Mouse (Mus musculus): ENCODE results near the gene Ncln. TPM values are rescaled to one million over a fixed set of nuclear protein-coding genes. Genes with fewer than 3 reads are reported as not detected.

Ncln gene
- polyA plus RNA-seq, 1 experiment from 2014 or later: 55.7 TPM

GRCm38 (mm10) chr10:81519227-81519977 lies 23.2 kb upstream of the Ncln start:
- H3K36me3 ChIP-seq (ENCODE audit: control insufficient read depth, insufficient read depth): no peaks in the 10 kb centered on the region
- H3K4me3 ChIP-seq (ENCODE audit: low read length): no peak overlapping the region
- no peaks in the 10 kb centered on the region for H3K9me3 ChIP-seq (replicated peaks; ENCODE audit: control insufficient read depth, low read length)
- H3K4me1 ChIP-seq (ENCODE audit: control insufficient read depth, insufficient read depth, low read length): no peaks in the 10 kb centered on the region
- no peak for ATAC-seq (replicated peaks; ENCODE audit: extremely low read depth, insufficient read depth, low FRiP score)
- H3K4me2 ChIP-seq (ENCODE audit: low read depth, low read length): no peak overlapping the region
- 62% methylated on average over 6 of the region's 6 CpGs for WGBS
- H3K27ac ChIP-seq (ENCODE audit: low read length): no peak overlapping the region
- no peaks in the 10 kb centered on the region for H3K27me3 ChIP-seq (ENCODE audit: control insufficient read depth, insufficient read depth, low read length)
- no peak overlapping the region for H3K9ac ChIP-seq (ENCODE audit: low read length)

DNA sequence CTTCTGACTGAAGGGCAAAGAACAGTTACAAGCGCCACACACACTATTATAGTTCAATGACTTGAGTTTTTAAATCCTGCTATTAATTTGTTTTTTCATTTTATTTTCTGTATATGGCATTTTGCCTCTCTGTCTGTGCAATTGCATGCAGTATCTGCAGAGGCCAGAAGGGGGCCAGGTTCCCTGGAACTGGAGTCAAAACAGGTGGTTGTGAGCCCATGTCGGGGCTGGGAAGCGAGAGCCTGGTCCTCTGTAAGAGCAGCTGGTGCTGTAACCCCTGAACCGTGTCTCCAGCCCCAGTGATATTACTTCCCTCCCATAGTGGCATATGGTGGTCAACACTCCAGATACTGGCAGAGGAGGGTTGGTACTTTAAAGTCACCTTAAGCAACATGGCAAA lies 22.4 kb upstream of the Ncln start:
- H3K27ac ChIP-seq (ENCODE audit: low read length): no peak overlapping the region
- no peaks in the 10 kb centered on the region for H3K36me3 ChIP-seq (ENCODE audit: control insufficient read depth, insufficient read depth)
- no peaks in the 10 kb centered on the region for H3K4me1 ChIP-seq (ENCODE audit: control insufficient read depth, insufficient read depth, low read length)
- H3K27me3 ChIP-seq (ENCODE audit: control insufficient read depth, insufficient read depth, low read length): no peaks in the 10 kb centered on the region
- no peak overlapping the region for H3K9ac ChIP-seq (ENCODE audit: low read length)
- ATAC-seq (replicated peaks; ENCODE audit: extremely low read depth, insufficient read depth, low FRiP score): no peak
- WGBS: 15% methylated on average over 4 of the region's 4 CpGs
- no peak overlapping the region for H3K4me2 ChIP-seq (ENCODE audit: low read depth, low read length)
- H3K4me3 ChIP-seq (ENCODE audit: low read length): no peak overlapping the region
- 0 out of 2 replicates have a peak, but pooled peaks cover 4% of the 10 kb centered on the region for H3K9me3 ChIP-seq (replicated peaks; ENCODE audit: control insufficient read depth, low read length)

- Histone ChIP-seq H3K27me3 (ENCODE audit: control insufficient read depth, insufficient read depth, low read length) (peaks cover 3% of the 10 kb centered on the region), H3K4me1 (ENCODE audit: control insufficient read depth, insufficient read depth, low read length) (no peaks in the 10 kb centered on the region), H3K4me2 (ENCODE audit: low read depth, low read length) (no peak overlapping the region), H3K9me3 (replicated peaks; ENCODE audit: control insufficient read depth, low read length) (0 out of 2 replicates have a peak, but pooled peaks cover 4% of the 10 kb centered on the region), H3K36me3 (ENCODE audit: control insufficient read depth, insufficient read depth) (no peaks in the 10 kb centered on the region), H3K9ac (ENCODE audit: low read length) (no peak overlapping the region), H3K27ac (ENCODE audit: low read length) (no peak overlapping the region), H3K4me3 (ENCODE audit: low read length) (no peak overlapping the region)
- WGBS: 67% methylated on average over 8 of the region's 8 CpGs
- ATAC-seq (replicated peaks; ENCODE audit: extremely low read depth, insufficient read depth, low FRiP score): no peak
These were observed 21.0 kb upstream of the Ncln start for GRCm38 (mm10) chr10:81517227-81517626.

- no peak overlapping the region for H3K4me2 ChIP-seq (ENCODE audit: low read depth, low read length)
- 81% methylated on average over 5 of the region's 5 CpGs for WGBS
- peaks cover 4% of the 10 kb centered on the region for H3K27me3 ChIP-seq (ENCODE audit: control insufficient read depth, insufficient read depth, low read length)
- no peak overlapping the region for H3K4me3 ChIP-seq (ENCODE audit: low read length)
- H3K27ac ChIP-seq (ENCODE audit: low read length): no peak overlapping the region
- no peak for ATAC-seq (replicated peaks; ENCODE audit: extremely low read depth, insufficient read depth, low FRiP score)
- H3K9ac ChIP-seq (ENCODE audit: low read length): no peak overlapping the region
- H3K36me3 ChIP-seq (ENCODE audit: control insufficient read depth, insufficient read depth): no peaks in the 10 kb centered on the region
- 0 out of 2 replicates have a peak, but pooled peaks cover 4% of the 10 kb centered on the region for H3K9me3 ChIP-seq (replicated peaks; ENCODE audit: control insufficient read depth, low read length)
- no peaks in the 10 kb centered on the region for H3K4me1 ChIP-seq (ENCODE audit: control insufficient read depth, insufficient read depth, low read length)
These were observed 17.6 kb upstream of the Ncln start for GRCm38 (mm10) chr10:81513798-81514197.

DNA sequence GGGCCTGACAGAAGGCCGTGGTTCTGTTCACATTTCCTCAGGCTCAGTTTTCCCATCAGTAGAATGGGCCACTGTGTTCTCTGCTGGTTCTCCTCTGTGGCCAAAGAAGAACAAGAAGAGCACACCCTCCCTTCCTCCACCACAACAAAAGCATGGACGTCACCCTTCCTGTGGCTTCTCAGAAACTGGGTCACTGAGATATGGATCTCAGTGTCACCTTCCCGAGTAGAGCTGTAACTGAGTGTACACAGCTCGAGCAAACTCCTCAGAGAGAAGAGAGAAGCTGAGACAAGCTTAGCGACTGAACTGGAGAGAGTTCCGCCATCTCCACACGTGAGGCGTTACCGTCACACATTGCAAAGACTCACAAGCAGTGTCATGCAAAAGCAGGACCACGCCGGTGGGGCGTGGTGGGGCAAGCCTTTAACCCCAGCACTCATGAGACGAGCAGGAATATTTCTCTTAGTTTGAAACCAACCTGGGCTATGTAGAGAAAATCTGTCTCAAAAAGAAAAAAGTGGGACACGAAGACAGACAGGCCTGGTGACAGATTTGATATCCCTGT lies 14.1 kb upstream of the Ncln start:
- no peaks in the 10 kb centered on the region for H3K4me1 ChIP-seq (ENCODE audit: control insufficient read depth, insufficient read depth, low read length)
- WGBS: 66% methylated on average over 14 of the region's 14 CpGs
- H3K27ac ChIP-seq (ENCODE audit: low read length): no peak overlapping the region
- H3K27me3 ChIP-seq (ENCODE audit: control insufficient read depth, insufficient read depth, low read length): peaks cover 4% of the 10 kb centered on the region
- H3K4me2 ChIP-seq (ENCODE audit: low read depth, low read length): no peak overlapping the region
- no peaks in the 10 kb centered on the region for H3K36me3 ChIP-seq (ENCODE audit: control insufficient read depth, insufficient read depth)
- no peak for ATAC-seq (replicated peaks; ENCODE audit: extremely low read depth, insufficient read depth, low FRiP score)
- 0 out of 2 replicates have a peak, but pooled peaks cover 4% of the 10 kb centered on the region for H3K9me3 ChIP-seq (replicated peaks; ENCODE audit: control insufficient read depth, low read length)
- no peak overlapping the region for H3K4me3 ChIP-seq (ENCODE audit: low read length)
- H3K9ac ChIP-seq (ENCODE audit: low read length): no peak overlapping the region

DNA sequence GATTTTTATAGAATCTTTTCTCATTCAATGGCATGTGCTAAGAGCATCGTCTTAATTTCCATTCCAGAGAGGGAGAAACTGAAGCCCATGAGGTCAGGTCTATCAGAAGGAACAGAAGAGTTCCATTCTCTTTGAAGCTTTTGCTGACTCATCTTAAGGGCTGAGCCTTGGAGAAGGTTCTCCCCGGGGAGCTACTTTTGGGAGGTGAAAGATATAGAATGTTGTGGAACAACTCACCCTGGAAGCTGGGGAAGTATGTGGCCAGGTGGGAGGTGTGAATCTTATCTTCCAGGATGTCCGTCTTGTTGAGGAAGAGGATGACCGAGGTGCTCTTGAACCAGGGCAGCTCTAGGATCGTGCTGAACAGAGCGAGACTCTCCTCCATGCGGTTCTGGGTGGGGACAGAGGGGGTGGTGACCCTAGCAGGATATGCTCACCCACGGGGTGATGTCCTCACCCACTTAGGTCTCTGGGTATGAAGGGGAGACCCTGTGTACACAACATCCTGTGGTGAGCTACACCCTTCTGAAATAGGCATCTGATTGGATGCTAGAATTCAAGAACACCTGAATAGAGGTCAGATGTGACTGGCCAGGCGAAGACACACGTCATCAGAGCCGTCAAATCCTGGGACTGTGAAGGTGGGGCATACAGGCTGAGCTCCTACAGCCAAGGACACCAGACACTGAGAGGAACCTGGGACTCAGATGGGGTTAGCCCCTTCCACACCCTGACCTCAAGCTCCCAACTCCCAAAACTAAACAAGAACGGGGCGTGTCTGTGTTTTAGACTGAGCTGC lies 11.7 kb upstream of the Ncln start:
- Histone ChIP-seq H3K9me3 (replicated peaks; ENCODE audit: control insufficient read depth, low read length) (no peaks in the 10 kb centered on the region), H3K4me1 (ENCODE audit: control insufficient read depth, insufficient read depth, low read length) (no peaks in the 10 kb centered on the region), H3K27me3 (ENCODE audit: control insufficient read depth, insufficient read depth, low read length) (peaks cover 8% of the 10 kb centered on the region), H3K4me3 (ENCODE audit: low read length) (no peak overlapping the region), H3K4me2 (ENCODE audit: low read depth, low read length) (no peak overlapping the region), H3K27ac (ENCODE audit: low read length) (no peak overlapping the region), H3K9ac (ENCODE audit: low read length) (no peak overlapping the region), H3K36me3 (ENCODE audit: control insufficient read depth, insufficient read depth) (no peaks in the 10 kb centered on the region)
- WGBS: 61% methylated on average over 13 of the region's 13 CpGs
- ATAC-seq (replicated peaks; ENCODE audit: extremely low read depth, insufficient read depth, low FRiP score): no peak

- no peak overlapping the region for H3K4me3 ChIP-seq (ENCODE audit: low read length)
- H3K36me3 ChIP-seq (ENCODE audit: control insufficient read depth, insufficient read depth): no peaks in the 10 kb centered on the region
- H3K27ac ChIP-seq (ENCODE audit: low read length): no peak overlapping the region
- no peaks in the 10 kb centered on the region for H3K9me3 ChIP-seq (replicated peaks; ENCODE audit: control insufficient read depth, low read length)
- H3K4me1 ChIP-seq (ENCODE audit: control insufficient read depth, insufficient read depth, low read length): no peaks in the 10 kb centered on the region
- WGBS: 37% methylated on average over 6 of the region's 6 CpGs
- H3K4me2 ChIP-seq (ENCODE audit: low read depth, low read length): no peak overlapping the region
- no peak for ATAC-seq (replicated peaks; ENCODE audit: extremely low read depth, insufficient read depth, low FRiP score)
- peaks cover 4% of the 10 kb centered on the region; the same call in 1 of the 2 replicates for H3K27me3 ChIP-seq (ENCODE audit: control insufficient read depth, insufficient read depth, low read length)
- H3K9ac ChIP-seq (ENCODE audit: low read length): no peak overlapping the region
These were observed 10.9 kb upstream of the Ncln start for GRCm38 (mm10) chr10:81507095-81507494.

GRCm38 (mm10) chr10:81505016-81505664 lies 8.9 kb upstream of the Ncln start:
- Histone ChIP-seq H3K4me2 (ENCODE audit: low read depth, low read length) (no peak overlapping the region), H3K27ac (ENCODE audit: low read length) (no peak overlapping the region), H3K27me3 (ENCODE audit: control insufficient read depth, insufficient read depth, low read length) (peaks cover 4% of the 10 kb centered on the region; the same call in 1 of the 2 replicates), H3K36me3 (ENCODE audit: control insufficient read depth, insufficient read depth) (no peaks in the 10 kb centered on the region), H3K4me1 (ENCODE audit: control insufficient read depth, insufficient read depth, low read length) (no peaks in the 10 kb centered on the region), H3K9ac (ENCODE audit: low read length) (no peak overlapping the region), H3K9me3 (replicated peaks; ENCODE audit: control insufficient read depth, low read length) (no peaks in the 10 kb centered on the region), H3K4me3 (ENCODE audit: low read length) (no peak overlapping the region)
- WGBS: 68% methylated on average over 15 of the region's 15 CpGs
- ATAC-seq (replicated peaks; ENCODE audit: extremely low read depth, insufficient read depth, low FRiP score): no peak

Measured in heart, embryonic 16.5 days (tissue).